Mouse (Mus musculus) stomach, embryonic 15.5 days (tissue): ENCODE measurements around the gene Xlr4a. TPM values are rescaled to one million over a fixed set of nuclear protein-coding genes. Genes with fewer than 3 reads are reported as not detected.

Experiments
- ATAC-seq: fragments of 200-750 bp; cut with Nextera tagmentation; 2 replicates; pipeline ENCODE4 v1.8.0; 2017; ENCODE audit warnings: low read depth, moderate number of reproducible peaks, moderate TSS enrichment; ENCODE audit not compliant: insufficient read depth, low FRiP score
- H3K27ac ChIP-seq: fragments of 300-500 bp; sonication (generic); 2 replicates; pipeline ENCODE4 v1.5.1; 2015; ENCODE audit warnings: mild to moderate bottlenecking, inconsistent platforms
- H3K27me3 ChIP-seq: fragments of 300-500 bp; sonication (generic); replicated peaks from 2 replicates; pipeline ENCODE4 v1.6.1; 2015; ENCODE audit warnings: inconsistent platforms
- H3K36me3 ChIP-seq: fragments of 300-500 bp; sonication (generic); 2 replicates; pipeline ENCODE4 v1.6.1; 2015; ENCODE audit warnings: inconsistent platforms
- H3K4me1 ChIP-seq: fragments of 300-500 bp; sonication (generic); 2 replicates; pipeline ENCODE4 v1.6.1; 2015; ENCODE audit warnings: inconsistent platforms
- H3K4me2 ChIP-seq: fragments of 300-500 bp; sonication (generic); 2 replicates; pipeline ENCODE4 v1.6.1; 2015; ENCODE audit warnings: mild to moderate bottlenecking, inconsistent platforms
- H3K4me3 ChIP-seq: fragments of 300-500 bp; sonication (generic); replicated peaks from 2 replicates; pipeline ENCODE4 v1.5.1; 2015; ENCODE audit warnings: inconsistent platforms
- H3K9ac ChIP-seq: fragments of 300-500 bp; sonication (generic); 2 replicates; pipeline ENCODE4 v1.6.1; 2015; ENCODE audit warnings: inconsistent platforms
- H3K9me3 ChIP-seq: fragments of 300-500 bp; sonication (generic); 2 replicates; pipeline ENCODE4 v1.6.1; 2016; ENCODE audit warnings: inconsistent platforms
- WGBS: fragments of 180-500 bp; shearing (Covaris S2); methylation state at CpG from one replicate; pipeline ENCODE4 v1.1.7; 2015; 5-methylcytosine and 5-hydroxymethylcytosine counted together
- polyA plus RNA-seq: library from polyadenylated mRNA; unstranded; fragments of >200 nt; fragmentation: Nextera tagmentation; extraction: Ambion mirVana; gene quantifications from 2 replicates; pipeline ENCODE4 v1.2.1, GENCODE M21; 2015

Gene Xlr4a
- polyA plus RNA-seq, 1 experiment from 2014 or later = 2.1 TPM

DNA sequence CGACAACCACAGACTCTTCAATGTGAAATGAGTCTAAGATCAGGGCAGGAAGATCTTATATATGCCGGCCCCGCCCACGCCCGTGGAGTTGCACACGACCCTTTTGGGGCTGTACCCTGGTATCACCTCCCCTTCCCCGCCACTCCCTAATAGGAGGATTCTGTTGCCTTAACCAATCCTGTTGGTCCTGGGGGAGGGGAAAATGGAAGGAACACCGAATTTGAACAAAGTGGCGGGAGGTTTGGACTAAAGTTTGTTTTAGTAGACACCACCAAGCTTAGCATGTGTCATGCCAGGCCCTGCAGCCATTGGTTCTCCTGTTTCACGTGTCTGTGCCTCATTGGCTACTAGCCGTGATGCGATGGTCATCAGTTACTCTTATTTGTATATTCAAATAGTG is 42.6 kb downstream of the Xlr4a start:
- Histone ChIP-seq H3K4me3 (no peak overlapping the region), H3K36me3 (no peaks in the 10 kb centered on the region), H3K27me3 (no peaks in the 10 kb centered on the region), H3K9ac (no peak overlapping the region), H3K27ac (no peak overlapping the region), H3K4me1 (no peaks in the 10 kb centered on the region), H3K9me3 (no peaks in the 10 kb centered on the region), H3K4me2 (no peak overlapping the region)
- no peak for ATAC-seq
- WGBS = 79% methylated on average over 12 of the region's 12 CpGs

DNA sequence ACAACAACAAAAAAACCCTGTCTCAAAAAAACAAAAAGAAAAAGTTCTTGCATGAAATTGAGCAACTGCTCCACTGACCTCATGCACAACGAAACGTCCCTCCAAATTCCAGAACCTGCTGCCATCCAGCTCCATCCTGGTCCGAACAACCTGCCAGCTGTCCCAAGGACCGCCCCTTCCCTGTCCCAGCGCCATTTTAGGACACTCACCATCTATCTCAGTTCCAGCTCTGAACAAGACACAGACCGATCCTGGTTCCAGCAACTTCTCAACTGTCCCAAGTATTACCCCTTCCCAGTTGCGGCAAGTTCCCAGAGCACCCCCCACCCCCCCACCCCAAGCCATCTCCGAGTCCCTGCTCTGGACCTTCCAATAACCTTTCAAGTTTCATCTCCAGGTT is 43.4 kb downstream of the Xlr4a start:
- Histone ChIP-seq H3K4me3 (no peak overlapping the region), H3K4me2 (no peak overlapping the region), H3K9ac (no peak overlapping the region), H3K36me3 (no peaks in the 10 kb centered on the region), H3K4me1 (no peaks in the 10 kb centered on the region), H3K27ac (no peak overlapping the region), H3K27me3 (no peaks in the 10 kb centered on the region), H3K9me3 (no peaks in the 10 kb centered on the region)
- no peak for ATAC-seq
- 73% methylated on average over 8 of the region's 8 CpGs for WGBS

DNA sequence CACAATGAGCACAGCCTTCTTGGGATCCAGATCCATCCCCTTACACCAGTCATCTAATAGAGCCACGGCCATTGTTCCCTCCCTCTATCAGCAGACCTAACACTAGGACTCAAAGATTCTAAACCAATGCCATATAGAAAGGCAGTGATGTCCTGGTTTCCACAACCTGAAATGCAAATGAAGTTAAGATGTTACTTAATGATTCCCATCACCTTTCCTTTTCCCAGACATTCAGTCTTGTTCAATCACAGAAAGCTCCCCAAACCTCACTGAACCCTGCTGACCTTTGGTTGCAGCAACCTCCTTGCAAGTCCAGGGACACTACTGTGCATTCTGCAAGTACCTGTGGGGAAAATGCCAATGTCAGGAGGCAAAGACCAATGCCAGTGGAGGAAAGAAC is 45.3 kb downstream of the Xlr4a start, which contains the start of gene Pnma5:
Gene Pnma5 (minus strand): TSS at position 101 of the 400 bp plus-strand sequence.
- Histone ChIP-seq H3K36me3 (no peaks in the 10 kb centered on the region), H3K4me3 (no peak within 1 kb of the TSS), H3K27ac (no peak within 1 kb of the TSS), H3K9ac (no peak within 1 kb of the TSS), H3K4me2 (no peak within 1 kb of the TSS), H3K27me3 (no peaks in the 10 kb centered on the region), H3K9me3 (no peaks in the 10 kb centered on the region), H3K4me1 (no peaks in the 10 kb centered on the region)
- ATAC-seq = no peak
- 61% methylated on average over 1 of the region's 1 CpGs for WGBS

Other genes starting within 250 kb of the Xlr4a start
- 64.8 and 75.0 TPM in 2 replicates for gene Cetn2, start 164.1 kb downstream of the Xlr4a start, polyA plus RNA-seq
- 29.6 and 32.1 TPM in 2 replicates for gene Nsdhl, start 163.9 kb downstream of the Xlr4a start, polyA plus RNA-seq
- 11.1 and 13.8 TPM in 2 replicates for gene Zfp185, start 95.1 kb downstream of the Xlr4a start, polyA plus RNA-seq
- gene Pnma5, start 45.4 kb downstream of the Xlr4a start, polyA plus RNA-seq = 0.14 and 0.17 TPM in 2 replicates
- gene Pnma3, start 17.7 kb downstream of the Xlr4a start, polyA plus RNA-seq = 0.13 and 0.21 TPM in 2 replicates
- gene Xlr3a, start 14.6 kb upstream of the Xlr4a start, polyA plus RNA-seq = 5.8 and 9.2 TPM in 2 replicates
- 0.04 and 0.15 TPM in 2 replicates for gene Gm14685, start 34.6 kb upstream of the Xlr4a start, polyA plus RNA-seq
- gene Xlr5b, start 66.3 kb upstream of the Xlr4a start, polyA plus RNA-seq = 0.15 TPM in 1 of 2 replicates, not detected in the other
- gene DXBay18, start 67.0 kb upstream of the Xlr4a start, polyA plus RNA-seq = 0.12 TPM in 1 of 2 replicates, not detected in the other
- not detected in 2 replicates for gene Spin2d, start 94.5 kb upstream of the Xlr4a start, polyA plus RNA-seq
- gene Xlr3b, start 109.7 kb upstream of the Xlr4a start, polyA plus RNA-seq = 12.4 and 13.5 TPM in 2 replicates
- 1.1 and 1.6 TPM in 2 replicates for gene Xlr4b, start 131.9 kb upstream of the Xlr4a start, polyA plus RNA-seq
- gene F8a, start 145.8 kb upstream of the Xlr4a start, polyA plus RNA-seq = 16.8 and 17.5 TPM in 2 replicates
- gene Xlr4c, start 160.7 kb upstream of the Xlr4a start, polyA plus RNA-seq = 0.30 and 0.81 TPM in 2 replicates
- gene Xlr3c, start 182.9 kb upstream of the Xlr4a start, polyA plus RNA-seq = not detected in 2 replicates
- not detected in 2 replicates for gene Xlr5a, start 210.5 kb upstream of the Xlr4a start, polyA plus RNA-seq
- not detected in 2 replicates for gene Xlr5c, start 210.5 kb upstream of the Xlr4a start, polyA plus RNA-seq